Mouse (Mus musculus) right cerebral cortex, adult 2 months (tissue): Measurements from ENCODE around the gene Ccdc69.

Source experiments
- DNase-seq, 2 experiments: peaks; one replicate each; pipeline ENCODE4 v3.0.0; 2021 to 2022; ENCODE audit warnings: low spot score in 2 of 2

The Ccdc69 gene

GRCm38 (mm10) chr11:55039591-55039990, 38.3 kb downstream of the Ccdc69 start:
- peak; percentile 82 to 88 for DNase-seq

GRCm38 (mm10) chr11:55036601-55037000, 41.3 kb downstream of the Ccdc69 start:
- DNase-seq: no peak

DNA sequence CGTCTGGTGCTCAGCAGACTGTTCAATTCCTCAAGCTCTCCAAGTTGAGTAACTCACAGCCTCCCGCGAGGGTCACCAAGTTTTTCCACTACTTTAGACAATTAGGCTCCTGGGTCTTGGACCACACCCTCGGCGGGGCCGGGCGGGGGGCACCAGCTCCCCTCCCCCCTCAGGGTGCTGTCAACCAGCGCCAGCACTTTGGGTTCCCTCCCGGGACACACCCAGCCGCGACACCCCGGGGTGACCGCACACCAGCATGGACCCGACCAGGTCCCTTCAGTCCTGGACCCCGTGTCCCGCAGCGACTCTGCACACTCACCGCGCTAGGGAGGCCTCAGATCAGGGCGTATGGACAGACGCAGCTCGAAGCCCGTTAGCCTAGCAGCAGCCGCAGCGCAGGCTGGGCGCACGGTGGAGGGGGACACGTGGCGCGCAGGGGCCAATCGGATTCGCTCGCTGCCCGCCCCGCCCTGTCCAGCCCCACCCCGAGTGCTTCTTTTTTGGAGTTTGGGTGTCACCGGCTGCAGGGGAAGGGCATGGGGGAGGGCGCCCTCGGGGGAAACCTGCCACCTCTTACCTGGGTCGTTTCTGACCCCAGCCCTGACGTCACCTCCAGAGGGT, 44.8 kb downstream of the Ccdc69 start, which contains the start of gene Anxa6:
Anxa6 (minus strand) TSS at position 406 of the 621 bp plus-strand sequence.
- peak; percentile 78 to 83 for DNase-seq

GRCm38 (mm10) chr11:55032286-55032685, 45.6 kb downstream of the Ccdc69 start:
- DNase-seq: no peak

GRCm38 (mm10) chr11:55031991-55032280, 46.0 kb downstream of the Ccdc69 start:
- DNase-seq: no peak

- no peak for DNase-seq
Observed at GRCm38 (mm10) chr11:55031211-55031990, 46.5 kb downstream of the Ccdc69 start.

- DNase-seq: no peak
Observed at GRCm38 (mm10) chr11:55028509-55028908, 49.4 kb downstream of the Ccdc69 start.

DNA sequence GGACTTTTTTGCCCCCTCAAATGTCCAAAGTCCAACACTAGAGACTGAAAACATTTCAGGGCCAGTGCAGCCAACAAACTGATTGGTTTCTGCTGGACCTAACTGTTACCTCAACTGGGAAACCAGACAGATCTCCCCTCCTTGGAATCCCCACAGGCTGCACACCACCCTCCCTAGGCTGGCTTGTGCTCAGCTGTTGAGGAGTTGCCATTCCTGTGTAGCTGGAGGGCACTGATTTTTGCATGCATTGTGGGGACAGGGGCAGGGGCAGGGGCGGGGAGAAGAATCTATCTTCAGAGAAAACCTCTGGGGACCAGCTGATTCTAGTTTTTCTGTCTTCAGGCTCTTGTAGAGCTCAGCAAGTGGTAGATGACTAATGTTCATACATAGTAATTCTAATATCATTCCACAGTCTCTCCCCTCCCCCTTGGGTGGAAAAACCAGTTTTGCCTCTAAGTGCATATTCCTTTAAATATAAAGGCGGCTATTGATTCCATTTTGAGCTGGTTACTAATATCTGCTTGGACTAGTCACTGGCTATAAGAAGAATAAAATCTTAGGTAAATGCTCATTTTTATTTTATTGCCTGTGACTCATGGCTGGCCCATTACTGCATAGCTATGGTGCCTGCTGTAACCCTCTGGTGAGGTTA, 50.6 kb downstream of the Ccdc69 start:
- DNase-seq: no peak

DNA sequence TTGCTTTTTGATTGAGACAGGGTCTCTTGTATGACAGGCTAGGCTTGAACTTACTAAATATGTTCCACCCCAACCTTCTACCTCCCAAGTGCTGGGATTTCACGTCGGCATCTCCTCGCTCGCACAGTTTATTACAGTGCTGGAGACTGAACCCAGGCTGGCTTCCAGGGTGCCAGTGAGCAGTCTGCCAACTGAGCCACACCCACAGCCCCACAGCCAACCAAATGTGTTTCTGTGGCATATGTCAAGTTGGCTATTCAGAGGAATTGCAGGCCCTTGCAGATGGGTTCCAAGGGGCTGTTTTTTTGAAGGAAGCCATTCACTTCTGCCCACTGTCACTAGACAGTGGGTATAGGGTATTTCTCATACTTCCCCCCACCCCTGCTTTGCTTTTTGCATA, 52.0 kb downstream of the Ccdc69 start:
- no peak for DNase-seq

DNA sequence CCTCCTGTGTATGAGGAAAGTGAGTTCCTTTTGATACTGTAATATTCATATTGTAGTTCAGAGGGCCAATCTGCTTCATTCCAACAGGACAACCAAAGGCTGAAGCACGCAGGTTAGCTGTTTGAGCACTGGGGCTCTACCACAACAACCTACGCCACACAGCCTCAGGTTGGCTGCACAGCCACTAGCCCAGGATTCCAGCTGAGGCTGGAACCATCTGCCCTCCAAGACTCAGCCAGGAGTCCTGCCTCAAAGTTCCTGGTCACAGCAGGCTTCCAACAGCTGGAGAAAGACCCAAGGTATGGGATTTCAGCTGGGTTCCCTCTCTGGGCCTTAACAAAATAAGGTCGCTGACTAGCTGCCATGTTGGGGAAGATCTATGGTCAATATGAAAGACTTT, 54.3 kb downstream of the Ccdc69 start:
- no peak for DNase-seq

DNA sequence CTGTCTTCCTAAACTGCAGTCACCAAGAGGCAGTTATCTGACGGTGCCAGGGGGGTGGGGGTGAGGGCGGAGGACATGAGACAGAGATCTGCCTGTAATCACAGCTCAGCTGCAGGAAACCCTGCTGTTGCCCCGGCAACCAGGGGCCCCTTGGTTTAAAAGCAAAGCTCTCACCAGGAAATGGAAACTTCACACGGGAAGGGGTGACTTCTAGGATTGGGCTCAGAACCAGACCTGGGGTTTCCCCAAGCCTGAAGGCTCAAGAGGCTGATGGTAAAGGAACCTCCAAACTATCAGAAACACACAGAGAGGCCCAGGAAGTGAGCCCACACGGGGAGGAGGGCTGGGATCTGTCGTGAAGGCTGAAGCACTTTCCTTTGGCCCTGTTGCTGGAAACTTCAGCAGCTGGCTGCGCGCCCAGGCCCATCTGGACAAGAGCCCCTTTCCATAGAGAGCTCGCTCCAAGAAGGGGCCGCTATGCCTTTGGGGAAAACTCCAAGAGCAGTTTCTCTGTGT, 54.8 kb downstream of the Ccdc69 start:
- DNase-seq: peak; percentile 55 to 69

- DNase-seq: no peak
Observed at GRCm38 (mm10) chr11:55022508-55022907, 55.4 kb downstream of the Ccdc69 start.

DNA sequence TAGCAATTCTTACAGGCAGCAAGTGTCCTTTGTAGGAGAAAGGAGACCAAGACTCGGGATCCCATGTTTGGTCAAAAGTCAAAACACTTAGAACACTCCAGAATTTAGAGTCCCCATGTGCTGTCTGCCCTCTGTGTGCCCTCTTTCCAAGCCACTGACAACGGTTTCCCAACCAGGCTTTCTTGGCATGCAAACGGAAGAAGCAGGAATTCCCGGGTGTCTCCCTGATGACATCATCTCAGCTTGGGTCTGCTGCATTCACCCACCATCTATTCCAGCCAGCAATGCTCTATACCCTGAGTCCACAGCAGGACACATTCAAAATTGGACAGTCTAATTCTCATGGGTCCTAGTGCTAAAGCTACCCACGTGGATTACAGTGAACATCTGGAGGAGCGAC, 56.1 kb downstream of the Ccdc69 start:
- no peak for DNase-seq

DNA sequence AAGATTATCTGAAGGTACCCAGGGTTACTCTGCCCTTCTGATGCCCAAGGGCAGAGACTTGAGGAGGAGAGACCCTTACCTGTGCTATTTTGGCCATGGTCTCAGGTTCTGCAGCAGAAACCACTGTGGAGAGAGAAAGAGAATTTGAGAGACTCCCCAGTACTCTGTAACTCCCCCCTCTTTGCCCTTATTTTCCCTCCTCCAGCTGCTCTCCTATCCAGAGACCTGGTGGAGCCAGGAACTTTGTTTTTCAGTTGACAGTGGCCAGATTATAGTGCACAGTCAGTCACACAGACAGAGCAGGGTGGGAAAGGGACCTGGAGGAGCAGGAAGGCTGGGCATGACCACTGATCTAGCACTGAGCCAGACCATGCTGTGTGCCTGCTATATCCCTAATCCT, 56.5 kb downstream of the Ccdc69 start:
- DNase-seq: no peak

DNA sequence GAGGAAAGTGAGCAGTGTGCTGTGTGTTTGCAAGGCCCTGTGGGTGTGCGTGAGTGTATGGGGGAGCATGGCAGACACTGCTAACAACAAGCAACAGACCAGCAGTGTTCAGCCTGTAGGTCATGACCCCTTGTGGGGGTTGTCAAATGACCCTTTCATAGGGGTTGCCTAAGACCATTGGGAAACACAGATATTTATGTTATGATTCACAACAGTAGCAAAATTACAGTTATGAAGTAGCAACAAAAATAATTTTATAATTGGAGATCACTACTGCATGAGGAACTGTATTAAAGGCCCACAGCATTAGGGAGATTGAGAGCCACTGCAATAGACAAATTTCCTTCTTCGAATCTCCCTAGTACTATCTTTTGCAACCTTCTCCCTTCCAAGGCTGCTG, 58.2 kb downstream of the Ccdc69 start:
- no peak for DNase-seq

DNA sequence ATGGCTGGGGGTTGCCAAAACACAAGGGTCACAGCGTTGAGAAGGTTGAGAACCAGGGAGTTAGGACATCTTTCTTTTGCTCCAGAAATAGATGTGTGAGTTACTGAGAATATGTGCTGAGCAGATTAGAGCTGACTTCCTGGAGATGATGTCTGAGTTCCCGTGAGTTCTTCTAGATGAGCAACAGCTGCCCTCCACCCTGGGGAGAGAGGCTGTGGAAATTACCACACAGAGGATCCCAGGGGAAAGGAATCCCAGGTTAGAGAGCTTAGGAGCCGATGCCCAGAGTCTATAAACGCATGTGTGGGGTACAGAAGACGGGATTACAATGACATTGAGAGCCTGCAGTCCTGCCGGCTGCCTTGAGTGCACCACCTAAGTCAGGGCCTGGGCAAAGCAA, 59.9 kb downstream of the Ccdc69 start:
- no peak for DNase-seq

- no peak for DNase-seq
Observed at GRCm38 (mm10) chr11:55017201-55017600, 60.7 kb downstream of the Ccdc69 start.

GRCm38 (mm10) chr11:55016758-55017157, 61.2 kb downstream of the Ccdc69 start:
- peak in 1 of 2 experiments; percentile 25 for DNase-seq

DNA sequence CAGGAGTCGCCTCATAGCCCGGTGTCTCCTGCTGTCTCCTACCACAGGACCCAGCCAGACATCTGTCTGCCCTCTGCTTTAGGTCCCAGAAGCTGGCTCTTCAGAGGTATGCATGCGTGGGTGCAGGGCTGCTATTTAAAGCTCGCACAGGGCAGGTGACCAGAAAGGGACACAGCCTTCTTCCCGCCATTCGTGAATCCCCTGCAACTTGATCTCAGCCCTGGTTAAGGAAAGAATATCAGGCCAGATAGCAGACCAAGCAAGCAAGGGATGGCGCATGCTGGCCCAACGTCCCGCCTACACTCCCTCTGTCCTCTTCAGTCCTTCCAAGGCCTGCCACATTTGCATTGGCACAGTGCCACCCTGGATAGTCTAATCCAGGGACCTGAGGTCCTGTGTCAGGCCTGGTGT, 62.1 kb downstream of the Ccdc69 start:
- DNase-seq: no peak

- DNase-seq: no peak
Observed at GRCm38 (mm10) chr11:55015264-55015663, 62.7 kb downstream of the Ccdc69 start.

DNA sequence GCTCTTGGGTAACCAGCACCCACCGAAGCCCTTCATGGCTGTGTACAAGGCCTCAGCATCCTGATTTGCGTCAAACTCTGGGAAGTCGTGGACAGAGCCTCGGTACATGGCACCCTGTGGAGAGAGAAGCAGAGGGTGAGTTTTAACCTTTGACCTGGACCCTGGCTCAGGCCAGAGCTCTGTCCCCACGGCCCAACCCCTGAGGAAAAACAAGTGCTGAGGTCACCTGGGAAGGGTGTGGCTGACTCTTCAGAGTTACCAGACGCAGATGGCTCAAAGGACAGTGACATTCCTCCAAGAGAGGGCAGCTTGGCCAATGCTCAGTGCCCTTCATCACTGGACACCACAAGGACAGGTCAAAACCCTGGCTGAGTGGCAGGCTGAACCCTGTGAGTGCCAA, 64.1 kb downstream of the Ccdc69 start:
- DNase-seq: no peak

GRCm38 (mm10) chr11:55012551-55013521, 65.1 kb downstream of the Ccdc69 start:
- no peak for DNase-seq
